Mouse (Mus musculus): ENCODE results near the gene Rnf169. TPM values are rescaled to one million over a fixed set of nuclear protein-coding genes. Genes with fewer than 3 reads are reported as not detected.
A peak's percentile ranks its signal among the peaks of the same experiment; 100 is the strongest.

Rnf169 gene
- 17.1 and 18.8 TPM in 2 replicates for total RNA-seq (2014; rRNA removed)
- polyA plus RNA-seq (2015; fragmentation: Nextera tagmentation; extraction: Ambion mirVana) = 3.1 and 3.6 TPM in 2 replicates

DNA sequence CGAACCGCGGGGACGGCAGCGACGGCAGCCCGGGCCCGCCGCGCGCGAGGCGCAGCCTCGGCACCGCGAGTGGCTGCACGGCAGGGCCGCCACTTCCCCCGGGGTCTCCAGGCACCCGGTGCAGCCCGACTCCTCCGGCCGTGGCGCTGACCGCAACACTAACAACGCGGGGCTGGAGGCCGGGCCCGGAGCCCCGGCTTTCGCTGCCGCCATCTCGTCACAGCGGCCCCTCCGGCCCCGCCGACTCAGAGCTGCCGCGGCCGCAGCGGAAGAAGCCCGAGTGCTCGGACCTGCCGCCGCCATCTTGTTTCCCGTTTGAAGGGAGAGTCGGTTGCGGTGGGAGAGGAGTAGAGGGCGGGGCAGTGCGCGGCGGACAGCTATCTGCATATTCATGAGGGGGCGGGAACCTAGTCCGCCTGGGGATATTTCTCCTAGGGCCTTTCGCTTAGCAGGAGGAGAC is at the start of gene Rnf169:
Gene Rnf169 (minus strand): TSS at position 317 of the 460 bp plus-strand sequence.
- Histone ChIP-seq H3K9me3 (ENCODE audit: low read length) (no peaks in the 10 kb centered on the region), H3K36me3 (ENCODE audit: insufficient read depth, low read length) (no peaks in the 10 kb centered on the region), H3K4me1 (ENCODE audit: insufficient read depth, low read length) (peaks cover 6% of the 10 kb centered on the region; the same call in 1 of the 2 replicates), H3K4me3 (ENCODE audit: low read depth, low read length) (peak within 1 kb of the TSS; percentile 71), H3K27ac (ENCODE audit: low read depth, low read length) (peak within 1 kb of the TSS; percentile 91), H3K27me3 (ENCODE audit: insufficient read depth, low read length) (no peaks in the 10 kb centered on the region), H3K9ac (replicated peaks; ENCODE audit: low read length, poor library complexity, severe bottlenecking) (peak within 1 kb of the TSS; percentile 94), H3K4me2 (ENCODE audit: low read depth, low read length, poor library complexity, severe bottlenecking) (peak within 1 kb of the TSS; percentile 63)
- 2% methylated on average over 51 of the region's 55 CpGs for WGBS
- peak; percentile 92 for ATAC-seq (ENCODE audit: low FRiP score)
- TF ChIP-seq CTCF (IDR thresholded peaks at IDR 0.05) = peak; percentile 18; the same call in 1 of the 2 replicates
- DNase-seq (ENCODE audit: low spot score) = peak; percentile 96

GRCm38 (mm10) chr7:100029307-100029706 is 49.1 kb upstream of the Rnf169 start:
- no peak overlapping the region for H3K4me2 ChIP-seq (ENCODE audit: low read depth, low read length, poor library complexity, severe bottlenecking)
- no peaks in the 10 kb centered on the region for H3K36me3 ChIP-seq (ENCODE audit: insufficient read depth, low read length)
- H3K4me3 ChIP-seq (ENCODE audit: low read depth, low read length) = no peak overlapping the region
- no peaks in the 10 kb centered on the region for H3K9me3 ChIP-seq (ENCODE audit: low read length)
- H3K27ac ChIP-seq (ENCODE audit: low read depth, low read length) = no peak overlapping the region
- H3K27me3 ChIP-seq (ENCODE audit: insufficient read depth, low read length) = no peaks in the 10 kb centered on the region
- DNase-seq (ENCODE audit: low spot score) = peak; percentile 38
- peak; percentile 82 for TF ChIP-seq CTCF (IDR thresholded peaks at IDR 0.05)
- WGBS = 36% methylated on average over 3 of the region's 3 CpGs
- no peak overlapping the region for H3K9ac ChIP-seq (replicated peaks; ENCODE audit: low read length, poor library complexity, severe bottlenecking)
- no peak for ATAC-seq (ENCODE audit: low FRiP score)
- H3K4me1 ChIP-seq (ENCODE audit: insufficient read depth, low read length) = no peaks in the 10 kb centered on the region

GRCm38 (mm10) chr7:100027353-100027752 is 47.1 kb upstream of the Rnf169 start:
- WGBS = 77% methylated on average over 5 of the region's 5 CpGs
- ATAC-seq (ENCODE audit: low FRiP score) = no peak

GRCm38 (mm10) chr7:100017056-100017455 is 36.8 kb upstream of the Rnf169 start:
- H3K4me2 ChIP-seq (ENCODE audit: low read depth, low read length, poor library complexity, severe bottlenecking) = no peak overlapping the region
- ATAC-seq (ENCODE audit: low FRiP score) = no peak
- H3K4me3 ChIP-seq (ENCODE audit: low read depth, low read length) = no peak overlapping the region
- no peak for DNase-seq (ENCODE audit: low spot score)
- H3K9ac ChIP-seq (replicated peaks; ENCODE audit: low read length, poor library complexity, severe bottlenecking) = no peak overlapping the region
- H3K9me3 ChIP-seq (ENCODE audit: low read length) = no peaks in the 10 kb centered on the region
- H3K4me1 ChIP-seq (ENCODE audit: insufficient read depth, low read length) = no peaks in the 10 kb centered on the region; the same call in 1 of the 2 replicates
- no peaks in the 10 kb centered on the region for H3K36me3 ChIP-seq (ENCODE audit: insufficient read depth, low read length)
- no peak for TF ChIP-seq CTCF (IDR thresholded peaks at IDR 0.05)
- no peak overlapping the region for H3K27ac ChIP-seq (ENCODE audit: low read depth, low read length)
- WGBS = 91% methylated on average over 8 of the region's 8 CpGs
- H3K27me3 ChIP-seq (ENCODE audit: insufficient read depth, low read length) = no peaks in the 10 kb centered on the region

More at GRCm38 (mm10) chr7:100027353-100027752, 47.1 kb upstream of the Rnf169 start:
- TF ChIP-seq CTCF (IDR thresholded peaks at IDR 0.05) = no peak
- no peak for DNase-seq (ENCODE audit: low spot score)
- Histone ChIP-seq H3K4me1 (ENCODE audit: insufficient read depth, low read length) (no peaks in the 10 kb centered on the region), H3K9me3 (ENCODE audit: low read length) (no peaks in the 10 kb centered on the region), H3K4me2 (ENCODE audit: low read depth, low read length, poor library complexity, severe bottlenecking) (no peak overlapping the region), H3K36me3 (ENCODE audit: insufficient read depth, low read length) (no peaks in the 10 kb centered on the region), H3K27ac (ENCODE audit: low read depth, low read length) (no peak overlapping the region), H3K4me3 (ENCODE audit: low read depth, low read length) (no peak overlapping the region), H3K27me3 (ENCODE audit: insufficient read depth, low read length) (no peaks in the 10 kb centered on the region), H3K9ac (replicated peaks; ENCODE audit: low read length, poor library complexity, severe bottlenecking) (no peak overlapping the region)

- 71% methylated on average over 8 of the region's 8 CpGs for WGBS
- no peak overlapping the region for H3K27ac ChIP-seq (ENCODE audit: low read depth, low read length)
- H3K27me3 ChIP-seq (ENCODE audit: insufficient read depth, low read length) = 0 out of 2 replicates have a peak, but pooled peaks cover 4% of the 10 kb centered on the region
- no peak for TF ChIP-seq CTCF (IDR thresholded peaks at IDR 0.05)
- no peak overlapping the region for H3K4me2 ChIP-seq (ENCODE audit: low read depth, low read length, poor library complexity, severe bottlenecking)
- H3K36me3 ChIP-seq (ENCODE audit: insufficient read depth, low read length) = no peaks in the 10 kb centered on the region
- H3K4me1 ChIP-seq (ENCODE audit: insufficient read depth, low read length) = peaks cover 2% of the 10 kb centered on the region; the same call in 1 of the 2 replicates
- no peak overlapping the region for H3K9ac ChIP-seq (replicated peaks; ENCODE audit: low read length, poor library complexity, severe bottlenecking)
- no peak overlapping the region for H3K4me3 ChIP-seq (ENCODE audit: low read depth, low read length)
- ATAC-seq (ENCODE audit: low FRiP score) (no peak), DNase-seq (ENCODE audit: low spot score) (no peak)
- no peaks in the 10 kb centered on the region for H3K9me3 ChIP-seq (ENCODE audit: low read length)
Observed at GRCm38 (mm10) chr7:100014123-100014600, 33.9 kb upstream of the Rnf169 start.

DNA sequence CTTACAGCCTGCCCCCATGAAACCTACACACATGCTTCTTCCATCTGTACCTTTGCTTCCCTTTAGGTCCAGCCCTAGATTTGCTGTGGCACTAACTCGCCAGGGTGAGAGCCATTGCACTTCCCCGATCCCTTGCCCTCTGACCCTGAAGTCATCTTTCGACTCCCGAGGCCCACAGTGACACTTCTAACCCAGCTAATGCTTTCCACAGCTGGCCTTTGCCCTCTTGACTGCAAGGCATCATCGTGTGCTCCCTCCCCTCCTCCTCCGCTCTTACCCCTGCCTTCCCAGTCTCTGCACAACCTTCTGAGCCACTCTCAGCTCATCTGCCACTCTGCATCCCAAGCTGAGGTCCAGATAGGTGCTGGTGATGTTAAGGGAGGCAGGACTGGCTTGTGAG is 32.3 kb upstream of the Rnf169 start:
- Histone ChIP-seq H3K4me3 (ENCODE audit: low read depth, low read length) (no peak overlapping the region), H3K27ac (ENCODE audit: low read depth, low read length) (no peak overlapping the region)

More for the DNA sequence above, 32.3 kb upstream of the Rnf169 start:
- WGBS = 51% methylated on average over 6 of the region's 6 CpGs
- ATAC-seq (ENCODE audit: low FRiP score) (no peak), DNase-seq (ENCODE audit: low spot score) (no peak)
- no peak overlapping the region for H3K9ac ChIP-seq (replicated peaks; ENCODE audit: low read length, poor library complexity, severe bottlenecking)
- H3K36me3 ChIP-seq (ENCODE audit: insufficient read depth, low read length) = no peaks in the 10 kb centered on the region
- no peak for TF ChIP-seq CTCF (IDR thresholded peaks at IDR 0.05)
- H3K27me3 ChIP-seq (ENCODE audit: insufficient read depth, low read length) = peaks cover 19% of the 10 kb centered on the region
- peaks cover 2% of the 10 kb centered on the region; the same call in 1 of the 2 replicates for H3K4me1 ChIP-seq (ENCODE audit: insufficient read depth, low read length)
- no peaks in the 10 kb centered on the region for H3K9me3 ChIP-seq (ENCODE audit: low read length)
- H3K4me2 ChIP-seq (ENCODE audit: low read depth, low read length, poor library complexity, severe bottlenecking) = no peak overlapping the region

Measured in midbrain, postnatal 0 days (tissue).